Mouse (Mus musculus) olfactory bulb, adult 2 months (tissue): ENCODE data around the gene Anks3.

Source experiments
- CTCF ChIP-seq: fragments of 200-500 bp; IDR thresholded peaks from 2 replicates; pipeline ENCODE4 v1.5.1; 2012; ENCODE audit warnings: low read depth, mild to moderate bottlenecking, low read length, moderate library complexity; ENCODE audit not compliant: insufficient read depth
- POLR2A ChIP-seq: fragments of 200-500 bp; IDR thresholded peaks from 2 replicates; pipeline ENCODE4 v1.6.1; 2012; ENCODE audit warnings: mild to moderate bottlenecking, low read depth, low read length, moderate library complexity; ENCODE audit not compliant: insufficient read depth

- TF ChIP-seq CTCF (no peak), POLR2A (no peak)
These were observed 10.5 kb upstream of the Anks3 start for GRCm38 (mm10) chr16:4974521-4974920.
